In genomic region chr6:146120172-146120571, GRCm38 (mm10) we compare ENCODE assay signal across 17 mouse cellular contexts.
A peak's percentile ranks its signal among the peaks of the same experiment; 100 is the strongest.
DNase-seq lines count a peak whose midpoint lies in the region; TF ChIP-seq lines count a peak whose summit lies in the region.
"Had no signal": no experiment of that assay in that cellular context is flagged by ENCODE, and none has a peak within 500 bp of the region (broad histone marks: within the 10 kb centered on the region; RNA-seq: fewer than 3 reads in every experiment).

No protein-coding gene starts in this region.

- no peak for TF ChIP-seq CTCF in kidney, adult 2 months (conservative IDR thresholded peaks at IDR 0.05; ENCODE audit: insufficient read depth, insufficient read length, low read depth, low read length)

- intact Hi-C loops in left cerebral cortex, postnatal 10 days (cut with DNase I) = no loop called here
- intact Hi-C loops in left cerebral cortex, postnatal 36 days (cut with DNase I) = no loop called here

- no peaks in the 10 kb centered on the region for H3K27me3 ChIP-seq in kidney, adult 2 months (replicated peaks; ENCODE audit: control insufficient read depth, insufficient read depth, low read length)
- H3K27me3 ChIP-seq in megakaryocyte, embryonic 14.5 days (replicated peaks) = peaks cover 15% of the 10 kb centered on the region
- H3K27me3 ChIP-seq: embryonic facial prominence, embryonic 12.5 days; forebrain, embryonic 12.5 days; kidney, embryonic 15.5 days; lung, embryonic 15.5 days; midbrain, embryonic 15.5 days had no signal

- no peaks in the 10 kb centered on the region for H3K4me1 ChIP-seq in kidney, adult 2 months (ENCODE audit: control insufficient read depth, insufficient read depth, low read length)
- H3K4me1 ChIP-seq in megakaryocyte, embryonic 14.5 days = peaks cover 39% of the 10 kb centered on the region
- H3K4me1 ChIP-seq: kidney, embryonic 15.5 days had no signal

- WGBS in kidney, adult 2 months = 88% methylated on average over 6 of the region's 6 CpGs

- H3K4me3 ChIP-seq in kidney, adult 2 months (ENCODE audit: insufficient read depth, low read depth, low read length) = no peak overlapping the region
- H3K4me3 ChIP-seq in megakaryocyte, embryonic 14.5 days (replicated peaks) = peak overlapping the region; percentile 33
- H3K4me3 ChIP-seq: embryonic facial prominence, embryonic 12.5 days; forebrain, embryonic 12.5 days; gastrocnemius, adult 2 months; kidney, embryonic 15.5 days; lung, embryonic 15.5 days; midbrain, embryonic 15.5 days had no signal

- H3K36me3 ChIP-seq in kidney, adult 2 months (ENCODE audit: control insufficient read depth, insufficient read depth, low read length) = no peaks in the 10 kb centered on the region
- H3K36me3 ChIP-seq in megakaryocyte, embryonic 14.5 days (replicated peaks; ENCODE audit: low read length) = peaks cover 13% of the 10 kb centered on the region
- H3K36me3 ChIP-seq: embryonic facial prominence, embryonic 12.5 days; forebrain, embryonic 12.5 days; kidney, embryonic 15.5 days; lung, embryonic 15.5 days; midbrain, embryonic 15.5 days had no signal

- DNase-seq in kidney, adult 2 months = peak; percentile 9
- DNase-seq in kidney, postnatal 36 days = no peak
- peak; percentile 98 for DNase-seq in 416B (ENCODE audit: low read depth)
- DNase-seq in c-Kit-positive CD71-negative TER-119-negative erythroid progenitor cells, embryonic 14.5 days (ENCODE audit: low read depth) = peak; percentile 33
- no peak for DNase-seq in left cerebral cortex, postnatal 10 days (ENCODE audit: extremely low spot score in 1 of 2, low spot score in 2 of 2)
- no peak for DNase-seq in left cerebral cortex, postnatal 36 days (ENCODE audit: low spot score in 2 of 2)
- no peak for DNase-seq in frontal cortex, adult 2 months (ENCODE audit: extremely low spot score in 1 of 2, low spot score in 1 of 2)
- DNase-seq: cerebellum, postnatal 10 days; gastrocnemius, adult 2 months; right cerebral cortex, postnatal 14 days; thymus, adult 2 months had no signal

- no peaks in the 10 kb centered on the region for H3K9me3 ChIP-seq in megakaryocyte, embryonic 14.5 days
- H3K9me3 ChIP-seq: embryonic facial prominence, embryonic 12.5 days; forebrain, embryonic 12.5 days; kidney, embryonic 15.5 days; lung, embryonic 15.5 days; midbrain, embryonic 15.5 days had no signal

- TF ChIP-seq POLR2A in kidney, adult 2 months (IDR thresholded peaks at IDR 0.05; ENCODE audit: low read depth, low read length) = no peak

- no peak overlapping the region for H3K27ac ChIP-seq in kidney, adult 2 months (ENCODE audit: insufficient read depth, low read depth, low read length)
- H3K27ac ChIP-seq: embryonic facial prominence, embryonic 12.5 days; forebrain, embryonic 12.5 days; gastrocnemius, adult 2 months; kidney, embryonic 15.5 days; lung, embryonic 15.5 days; midbrain, embryonic 15.5 days had no signal

Comparison
In these comparisons a context has a peak if more than half of its experiments do, and no peak if none do; other contexts are left out.
1. DNase-seq: peak in kidney, adult 2 months (single experiment), 416B (single experiment) and c-Kit-positive CD71-negative TER-119-negative erythroid progenitor cells, embryonic 14.5 days (single experiment); none in kidney, postnatal 36 days (0 of 2), left cerebral cortex, postnatal 10 days (0 of 2), left cerebral cortex, postnatal 36 days (0 of 2) and frontal cortex, adult 2 months (0 of 2).